21 mouse cellular contexts compared by ENCODE assay signal in genomic region chr8:93981679-93982215, GRCm38 (mm10).
"Had no signal": no experiment of that assay in that cellular context is flagged by ENCODE, and none has a peak within 500 bp of the region (broad histone marks: within the 10 kb centered on the region; RNA-seq: fewer than 3 reads in every experiment).

No protein-coding gene starts in this region.

- H3K4me2 ChIP-seq: kidney, embryonic 15.5 days; limb, embryonic 12.5 days; limb, embryonic 15.5 days; liver, embryonic 11.5 days; lung, embryonic 15.5 days; midbrain, embryonic 13.5 days; stomach, embryonic 15.5 days had no signal

- H3K27ac ChIP-seq: kidney, embryonic 15.5 days; limb, embryonic 12.5 days; limb, embryonic 15.5 days; liver, embryonic 14.5 days; lung, embryonic 15.5 days; midbrain, embryonic 10.5 days; midbrain, embryonic 13.5 days; stomach, embryonic 15.5 days had no signal

- ATAC-seq: midbrain, embryonic 13.5 days had no signal

- H3K4me1 ChIP-seq: kidney, embryonic 15.5 days; limb, embryonic 12.5 days; limb, embryonic 15.5 days; lung, embryonic 15.5 days; midbrain, embryonic 10.5 days; midbrain, embryonic 13.5 days; stomach, embryonic 15.5 days had no signal

- DNase-seq: kidney, postnatal 10 days; kidney, postnatal 36 days; left cerebral cortex, postnatal 4 days; lung, adult 18-20 months; lung, postnatal 10 days; lung, postnatal 36 days; retina, postnatal 1 day; right cerebral cortex, postnatal 25 days; spleen, adult 18-20 months; thymus, adult 18-20 months; thymus, postnatal 4 days had no signal

- H3K9ac ChIP-seq: kidney, embryonic 15.5 days; limb, embryonic 12.5 days; limb, embryonic 15.5 days; liver, embryonic 14.5 days; lung, embryonic 15.5 days; midbrain, embryonic 13.5 days; stomach, embryonic 15.5 days had no signal

- H3K27me3 ChIP-seq: kidney, embryonic 15.5 days; limb, embryonic 12.5 days; limb, embryonic 15.5 days; lung, embryonic 15.5 days; megakaryocyte, embryonic 14.5 days; midbrain, embryonic 13.5 days; stomach, embryonic 15.5 days had no signal

- H3K4me3 ChIP-seq: kidney, embryonic 15.5 days; limb, embryonic 12.5 days; limb, embryonic 15.5 days; lung, embryonic 15.5 days; megakaryocyte, embryonic 14.5 days; midbrain, embryonic 10.5 days; midbrain, embryonic 13.5 days; stomach, embryonic 15.5 days had no signal

- H3K9me3 ChIP-seq: kidney, embryonic 15.5 days; limb, embryonic 12.5 days; limb, embryonic 15.5 days; lung, embryonic 15.5 days; midbrain, embryonic 10.5 days; midbrain, embryonic 13.5 days; stomach, embryonic 15.5 days had no signal
